8 mouse cellular contexts compared by ENCODE assay signal in the genomic region with DNA sequence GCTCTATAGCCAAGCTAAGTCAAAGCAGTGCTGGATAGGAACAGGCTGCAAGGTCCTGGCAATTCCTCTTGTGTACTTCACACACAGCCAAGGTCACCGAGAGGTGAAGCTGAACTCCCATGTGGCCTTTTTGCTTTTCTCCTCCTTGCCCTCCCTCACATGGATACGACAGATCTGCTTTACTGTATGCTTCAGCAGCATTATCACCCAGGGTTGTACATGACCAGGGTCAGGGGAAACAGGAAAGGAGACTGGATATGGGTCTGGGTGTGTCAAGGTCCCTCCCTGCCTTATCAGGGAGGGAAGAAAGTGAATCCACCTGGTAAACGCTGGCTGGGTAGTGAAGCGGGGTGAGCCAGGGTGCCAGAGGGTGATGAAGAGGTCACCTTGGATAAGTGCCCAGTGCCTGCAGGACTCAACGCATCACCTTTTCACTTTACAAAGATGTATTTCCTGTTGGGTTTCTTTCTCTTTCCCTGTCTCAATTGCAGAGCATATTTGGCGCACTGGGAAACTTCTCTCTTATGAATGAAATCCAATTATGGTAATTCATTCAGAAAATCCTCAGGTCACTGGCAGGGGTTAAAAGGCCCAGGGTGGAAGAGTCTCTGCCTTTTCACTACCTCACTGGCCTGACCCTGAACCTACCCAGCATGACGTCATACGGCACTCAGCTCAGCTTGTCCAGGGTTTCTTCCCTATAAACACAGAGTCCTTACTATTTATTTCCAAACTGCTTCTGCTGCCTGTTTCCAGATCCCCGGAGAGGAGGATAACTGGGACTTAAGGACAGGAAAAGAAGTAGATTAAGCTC.
DNase-seq lines count a peak whose midpoint lies in the region; ATAC-seq and TF ChIP-seq lines count a peak whose summit lies in the region.

No protein-coding gene starts in this region.

- peak; percentile 71 for ATAC-seq in heart, embryonic 12.5 days (ENCODE audit: insufficient number of reproducible peaks, low FRiP score)
- ATAC-seq in granulocyte monocyte progenitor cell, adult 5-6 weeks (replicated peaks; ENCODE audit: poor library complexity, severe bottlenecking), result no peak

- H3K9ac ChIP-seq in heart, embryonic 12.5 days, result no peak overlapping the region

- no peak for TF ChIP-seq POLR2A in small intestine, adult 2 months (IDR thresholded peaks at IDR 0.05; ENCODE audit: low read depth, low read length)

- no peak for TF ChIP-seq CTCF in layer of hippocampus, adult 2 months (conservative IDR thresholded peaks at IDR 0.05)
- no peak for TF ChIP-seq CTCF in small intestine, adult 2 months (IDR thresholded peaks at IDR 0.05; ENCODE audit: extremely low read depth, insufficient read length, insufficient replicate concordance, low read depth, low read length)

- H3K4me3 ChIP-seq in layer of hippocampus, adult 2 months, result no peak overlapping the region
- no peak overlapping the region for H3K4me3 ChIP-seq in heart, embryonic 12.5 days
- H3K4me3 ChIP-seq in small intestine, adult 2 months (ENCODE audit: low read depth, low read length), result no peak overlapping the region

- peaks cover 45% of the 10 kb centered on the region for H3K4me1 ChIP-seq in heart, embryonic 12.5 days (replicated peaks)
- peaks cover 32% of the 10 kb centered on the region for H3K4me1 ChIP-seq in small intestine, adult 2 months (ENCODE audit: control insufficient read depth, insufficient read depth, insufficient read length, low read length)

- 0 out of 2 replicates have a peak overlapping the region, but pooled peaks have one; percentile 10 for H3K27ac ChIP-seq in layer of hippocampus, adult 2 months
- H3K27ac ChIP-seq in heart, embryonic 12.5 days (ENCODE audit: poor library complexity, severe bottlenecking), result peak overlapping the region; percentile 77
- peak overlapping the region; percentile 82 for H3K27ac ChIP-seq in small intestine, adult 2 months (ENCODE audit: insufficient read depth, low read depth, low read length)

- DNase-seq in layer of hippocampus, adult 2 months (ENCODE audit: low spot score in 2 of 2), result no peak
- DNase-seq in layer of hippocampus, adult 11-12 months (ENCODE audit: low spot score), result no peak
- DNase-seq in kidney, postnatal 25 days, result peak; percentile 46 to 71
- DNase-seq in thymus, postnatal 4 days, result no peak
- DNase-seq in cerebellum, adult 11 months, result no peak

- H3K4me2 ChIP-seq in heart, embryonic 12.5 days, result peak overlapping the region; percentile 18; the same call in 1 of the 2 replicates

- no peaks in the 10 kb centered on the region for H3K36me3 ChIP-seq in heart, embryonic 12.5 days
- no peaks in the 10 kb centered on the region for H3K36me3 ChIP-seq in small intestine, adult 2 months (ENCODE audit: control insufficient read depth, insufficient read depth, low read length)

- H3K27me3 ChIP-seq in heart, embryonic 12.5 days (replicated peaks), result no peaks in the 10 kb centered on the region
- no peaks in the 10 kb centered on the region for H3K27me3 ChIP-seq in small intestine, adult 2 months (ENCODE audit: control insufficient read depth, insufficient read depth, low read length)

- H3K9me3 ChIP-seq in heart, embryonic 12.5 days (replicated peaks), result no peaks in the 10 kb centered on the region

- 24% methylated on average over 9 of the region's 9 CpGs for WGBS in heart, embryonic 12.5 days
- WGBS in small intestine, adult 2 months, result 19% methylated on average over 9 of the region's 9 CpGs

Comparison
In these comparisons a context has a peak if more than half of its experiments do, and no peak if none do; other contexts are left out.
1. DNase-seq: peak in kidney, postnatal 25 days (2 of 2); none in layer of hippocampus, adult 2 months (0 of 2), layer of hippocampus, adult 11-12 months (single experiment), thymus, postnatal 4 days (single experiment) and cerebellum, adult 11 months (single experiment).
2. H3K27ac ChIP-seq: peak in every context shown above with its lines; median percentile 82 in small intestine, adult 2 months; 77 in heart, embryonic 12.5 days; 10 in layer of hippocampus, adult 2 months.